Mouse (Mus musculus): Measurements from ENCODE around the gene Steap3. TPM values are rescaled to one million over a fixed set of nuclear protein-coding genes. Genes with fewer than 3 reads are reported as not detected.

The Steap3 gene
- polyA plus RNA-seq (2014; fragmentation: Illumina TruSeq; extraction: RNeasy Lipid Tissue Mini Kit (QIAGEN cat#74804); ENCODE audit: low read depth, low replicate concordance): 28.9 TPM

GRCm38 (mm10) chr1:120272605-120273004, at the start of gene Steap3:
Steap3 (minus strand) TSS chr1:120272705.

Other genes starting within 250 kb of the Steap3 start
- 5.4 TPM for gene Tmem37, start 198.6 kb downstream of the Steap3 start, polyA plus RNA-seq (2014; fragmentation: Illumina TruSeq; extraction: RNeasy Lipid Tissue Mini Kit (QIAGEN cat#74804); ENCODE audit: low read depth, low replicate concordance)
- gene Dbi, start 151.6 kb downstream of the Steap3 start, polyA plus RNA-seq (2014; fragmentation: Illumina TruSeq; extraction: RNeasy Lipid Tissue Mini Kit (QIAGEN cat#74804); ENCODE audit: low read depth, low replicate concordance): 442 TPM
- gene 3110009E18Rik, start 151.5 kb downstream of the Steap3 start, polyA plus RNA-seq (2014; fragmentation: Illumina TruSeq; extraction: RNeasy Lipid Tissue Mini Kit (QIAGEN cat#74804); ENCODE audit: low read depth, low replicate concordance): 3.5 TPM
- not detected for gene C1ql2, start 67.9 kb upstream of the Steap3 start, polyA plus RNA-seq (2014; fragmentation: Illumina TruSeq; extraction: RNeasy Lipid Tissue Mini Kit (QIAGEN cat#74804); ENCODE audit: low read depth, low replicate concordance)
- not detected for gene Marco, start 232.3 kb upstream of the Steap3 start, polyA plus RNA-seq (2014; fragmentation: Illumina TruSeq; extraction: RNeasy Lipid Tissue Mini Kit (QIAGEN cat#74804); ENCODE audit: low read depth, low replicate concordance)